Mouse (Mus musculus) thymus, adult 2 months (tissue): ENCODE measurements around the gene Hcls1.

Source experiments
- CTCF ChIP-seq: fragments of 200-500 bp; IDR thresholded peaks from 2 replicates; pipeline ENCODE4 v1.5.1; 2012; ENCODE audit warnings: mild to moderate bottlenecking, control low read depth, low read length, moderate library complexity, borderline replicate concordance; ENCODE audit not compliant: control insufficient read depth, poor library complexity, insufficient read depth; ENCODE audit errors: extremely low read depth
- POLR2A ChIP-seq: fragments of 200-500 bp; IDR thresholded peaks from 2 replicates; pipeline ENCODE4 v1.6.1; 2012; ENCODE audit warnings: mild to moderate bottlenecking, low read length, control low read depth, moderate library complexity; ENCODE audit not compliant: control insufficient read depth, poor library complexity, insufficient read depth; ENCODE audit errors: extremely low read depth

GRCm38 (mm10) chr16:36893317-36893716, 41.5 kb upstream of the Hcls1 start:
- TF ChIP-seq CTCF (no peak), POLR2A (no peak)
